Comparison of ENCODE assay signal across 35 mouse cellular contexts in the genomic region with DNA sequence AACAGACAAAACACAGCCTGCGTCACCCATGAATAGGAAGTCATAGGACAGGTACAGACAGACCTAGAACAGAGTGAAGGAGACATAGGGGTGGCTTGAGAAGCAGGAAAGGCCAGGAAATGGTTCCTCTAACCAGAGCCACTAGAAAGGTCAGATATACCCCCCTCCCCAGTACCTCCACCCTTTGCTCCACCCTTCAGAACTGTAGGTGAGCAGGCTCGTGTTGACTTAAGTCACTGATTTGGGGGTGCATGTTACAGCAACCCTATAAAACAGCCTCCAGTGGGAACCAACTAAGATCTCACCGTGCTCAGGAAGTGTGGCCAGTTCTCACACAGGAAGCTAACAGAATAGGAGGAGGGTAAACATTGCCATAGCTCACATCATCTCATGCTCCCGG.
"Had no signal": no experiment of that assay in that cellular context is flagged by ENCODE, and none has a peak within 500 bp of the region (broad histone marks: within the 10 kb centered on the region; RNA-seq: fewer than 3 reads in every experiment).

No protein-coding gene starts in this region.

- H3K4me1 ChIP-seq: heart, embryonic 10.5 days; heart, embryonic 12.5 days; heart, embryonic 13.5 days; heart, embryonic 15.5 days; hindbrain, embryonic 12.5 days; hindbrain, embryonic 13.5 days; hindbrain, embryonic 15.5 days; intestine, embryonic 15.5 days; kidney, embryonic 15.5 days had no signal

- H3K36me3 ChIP-seq: heart, embryonic 10.5 days; heart, embryonic 12.5 days; heart, embryonic 13.5 days; heart, embryonic 15.5 days; hindbrain, embryonic 10.5 days; hindbrain, embryonic 12.5 days; hindbrain, embryonic 13.5 days; hindbrain, embryonic 15.5 days; intestine, embryonic 15.5 days; kidney, embryonic 15.5 days had no signal

- DNase-seq: heart, postnatal 10 days; heart, postnatal 14 days; heart, postnatal 36 days; heart, postnatal 4 days; kidney, adult 11 months; kidney, adult 18-20 months; kidney, adult 2 months; kidney, adult 8-10 months; kidney, adult 9 months; kidney, postnatal 10 days; kidney, postnatal 14 days; kidney, postnatal 25 days; kidney, postnatal 36 days; kidney, postnatal 4 days; layer of hippocampus, adult 9-11 months; layer of hippocampus, postnatal 36 days had no signal

- H3K9ac ChIP-seq: heart, embryonic 12.5 days; heart, embryonic 13.5 days; heart, embryonic 15.5 days; hindbrain, embryonic 12.5 days; hindbrain, embryonic 13.5 days; hindbrain, embryonic 14.5 days; hindbrain, embryonic 15.5 days; intestine, embryonic 15.5 days; kidney, embryonic 15.5 days had no signal

- H3K27ac ChIP-seq: heart, embryonic 10.5 days; heart, embryonic 13.5 days; heart, embryonic 15.5 days; hindbrain, embryonic 10.5 days; hindbrain, embryonic 12.5 days; hindbrain, embryonic 13.5 days; hindbrain, embryonic 14.5 days; hindbrain, embryonic 15.5 days; hindbrain, postnatal 0 days; intestine, embryonic 15.5 days; kidney, embryonic 15.5 days; kidney, postnatal 0 days; layer of hippocampus, adult 2 months had no signal

- H3K4me3 ChIP-seq: heart, embryonic 10.5 days; heart, embryonic 12.5 days; heart, embryonic 13.5 days; heart, embryonic 15.5 days; hindbrain, embryonic 10.5 days; hindbrain, embryonic 12.5 days; hindbrain, embryonic 13.5 days; hindbrain, embryonic 15.5 days; intestine, embryonic 15.5 days; kidney, embryonic 15.5 days; layer of hippocampus, adult 2 months had no signal

- H3K9me3 ChIP-seq: heart, embryonic 10.5 days; heart, embryonic 12.5 days; heart, embryonic 13.5 days; heart, embryonic 15.5 days; hindbrain, embryonic 10.5 days; hindbrain, embryonic 12.5 days; hindbrain, embryonic 13.5 days; hindbrain, embryonic 15.5 days; intestine, embryonic 15.5 days; kidney, embryonic 15.5 days had no signal

- H3K27me3 ChIP-seq: heart, embryonic 15.5 days; hindbrain, embryonic 12.5 days; hindbrain, embryonic 13.5 days; hindbrain, embryonic 15.5 days; intestine, embryonic 15.5 days; kidney, embryonic 15.5 days had no signal

- ATAC-seq: hindbrain, embryonic 16.5 days; hindbrain, postnatal 0 days; inflammation-experienced regulatory T-cells, adult 6 months; intestine, embryonic 15.5 days; intestine, embryonic 16.5 days; intestine, postnatal 0 days had no signal

- H3K4me2 ChIP-seq: heart, embryonic 11.5 days; heart, embryonic 12.5 days; heart, embryonic 13.5 days; heart, embryonic 15.5 days; hindbrain, embryonic 12.5 days; hindbrain, embryonic 13.5 days; hindbrain, embryonic 14.5 days; hindbrain, embryonic 15.5 days; intestine, embryonic 15.5 days; kidney, embryonic 15.5 days had no signal
